Mouse (Mus musculus) hindbrain, embryonic 13.5 days (tissue): ENCODE data around the gene Ablim2. TPM values are rescaled to one million over a fixed set of nuclear protein-coding genes. Genes with fewer than 3 reads are reported as not detected.

Experiments
- ATAC-seq: fragments of 200-750 bp; cut with Nextera tagmentation; 2 replicates; pipeline ENCODE4 v1.8.0; 2017; ENCODE audit warnings: moderate TSS enrichment; ENCODE audit not compliant: low FRiP score
- H3K27ac ChIP-seq: fragments of 300-500 bp; sonication (generic); 2 replicates; pipeline ENCODE4 v1.5.1; 2015; ENCODE audit warnings: inconsistent platforms, mild to moderate bottlenecking, moderate library complexity
- H3K27me3 ChIP-seq: fragments of 300-500 bp; sonication (generic); 2 replicates; pipeline ENCODE4 v1.6.1; 2015; ENCODE audit warnings: mild to moderate bottlenecking, inconsistent platforms
- H3K36me3 ChIP-seq: fragments of 300-500 bp; sonication (generic); 2 replicates; pipeline ENCODE4 v1.6.1; 2015; ENCODE audit warnings: mild to moderate bottlenecking, inconsistent platforms
- H3K4me1 ChIP-seq: fragments of 300-500 bp; sonication (generic); replicated peaks from 2 replicates; pipeline ENCODE4 v1.6.1; 2015; ENCODE audit warnings: inconsistent platforms
- H3K4me2 ChIP-seq: fragments of 300-500 bp; sonication (generic); 2 replicates; pipeline ENCODE4 v1.6.1; 2015; ENCODE audit warnings: inconsistent platforms, mild to moderate bottlenecking, moderate library complexity
- H3K4me3 ChIP-seq: fragments of 300-500 bp; sonication (generic); 2 replicates; pipeline ENCODE4 v1.5.1; 2015; ENCODE audit warnings: mild to moderate bottlenecking, inconsistent platforms
- H3K9ac ChIP-seq: fragments of 300-500 bp; sonication (generic); 2 replicates; pipeline ENCODE4 v1.6.1; 2015; ENCODE audit warnings: mild to moderate bottlenecking, inconsistent platforms
- H3K9me3 ChIP-seq: fragments of 300-500 bp; sonication (generic); 2 replicates; pipeline ENCODE4 v1.6.1; 2016; ENCODE audit warnings: inconsistent platforms
- WGBS: fragments of 180-500 bp; shearing (Covaris S2); methylation state at CpG from one replicate; pipeline ENCODE4 v1.1.7; 2015; 5-methylcytosine and 5-hydroxymethylcytosine counted together
- polyA plus RNA-seq: library from polyadenylated mRNA; unstranded; fragments of >200 nt; fragmentation: Nextera tagmentation; extraction: Ambion mirVana; gene quantifications from 2 replicates; pipeline ENCODE4 v1.2.1, GENCODE M21; 2015

The Ablim2 gene
- polyA plus RNA-seq, 1 experiment from 2014 or later = 9.5 TPM

- Histone ChIP-seq H3K4me2 (peak overlapping the region; percentile 83), H3K4me1 (peaks cover 76% of the 10 kb centered on the region), H3K27ac (peak overlapping the region; percentile 56), H3K9ac (no peak overlapping the region), H3K4me3 (peak overlapping the region; percentile 14), H3K27me3 (no peaks in the 10 kb centered on the region), H3K9me3 (no peaks in the 10 kb centered on the region), H3K36me3 (no peaks in the 10 kb centered on the region)
- ATAC-seq = no peak
- 56% methylated on average over 4 of the region's 4 CpGs for WGBS
Measured at GRCm38 (mm10) chr5:35896556-35896955, 138.9 kb downstream of the Ablim2 start.

GRCm38 (mm10) chr5:35897147-35897546 lies 139.5 kb downstream of the Ablim2 start:
- peak overlapping the region; percentile 56 for H3K27ac ChIP-seq
- 0 out of 2 replicates have a peak overlapping the region, but pooled peaks have one; percentile 14 for H3K4me3 ChIP-seq
- no peaks in the 10 kb centered on the region for H3K27me3 ChIP-seq
- no peaks in the 10 kb centered on the region for H3K36me3 ChIP-seq
- H3K4me2 ChIP-seq = peak overlapping the region; percentile 83
- no peaks in the 10 kb centered on the region for H3K9me3 ChIP-seq
- H3K4me1 ChIP-seq = peaks cover 77% of the 10 kb centered on the region
- H3K9ac ChIP-seq = no peak overlapping the region
- ATAC-seq = no peak
- WGBS = 58% methylated on average over 4 of the region's 4 CpGs

GRCm38 (mm10) chr5:35898114-35898513 lies 140.4 kb downstream of the Ablim2 start:
- 61% methylated on average over 4 of the region's 4 CpGs for WGBS
- H3K27ac ChIP-seq = no peak overlapping the region
- H3K36me3 ChIP-seq = no peaks in the 10 kb centered on the region
- no peaks in the 10 kb centered on the region for H3K27me3 ChIP-seq
- H3K4me2 ChIP-seq = 0 out of 2 replicates have a peak overlapping the region, but pooled peaks have one; percentile 10
- no peak overlapping the region for H3K9ac ChIP-seq
- peaks cover 76% of the 10 kb centered on the region for H3K4me1 ChIP-seq
- ATAC-seq = no peak
- H3K9me3 ChIP-seq = no peaks in the 10 kb centered on the region
- H3K4me3 ChIP-seq = no peak overlapping the region

GRCm38 (mm10) chr5:35898994-35899393 lies 141.3 kb downstream of the Ablim2 start:
- Histone ChIP-seq H3K4me2 (no peak overlapping the region), H3K36me3 (no peaks in the 10 kb centered on the region), H3K4me3 (no peak overlapping the region), H3K27me3 (no peaks in the 10 kb centered on the region), H3K4me1 (peaks cover 85% of the 10 kb centered on the region), H3K27ac (no peak overlapping the region), H3K9me3 (no peaks in the 10 kb centered on the region), H3K9ac (no peak overlapping the region)
- 84% methylated on average over 3 of the region's 3 CpGs for WGBS
- ATAC-seq = no peak

GRCm38 (mm10) chr5:35900401-35901225 lies 142.9 kb downstream of the Ablim2 start:
- ATAC-seq = no peak
- 31% methylated on average over 10 of the region's 10 CpGs for WGBS
- no peaks in the 10 kb centered on the region for H3K9me3 ChIP-seq
- no peaks in the 10 kb centered on the region for H3K36me3 ChIP-seq
- H3K9ac ChIP-seq = no peak overlapping the region
- peak overlapping the region; percentile 31; the same call in 1 of the 2 replicates for H3K27ac ChIP-seq
- H3K4me3 ChIP-seq = no peak overlapping the region
- peak overlapping the region; percentile 18; the same call in 1 of the 2 replicates for H3K4me2 ChIP-seq
- H3K27me3 ChIP-seq = no peaks in the 10 kb centered on the region
- H3K4me1 ChIP-seq = peaks cover 89% of the 10 kb centered on the region

GRCm38 (mm10) chr5:35901226-35901809 lies 143.6 kb downstream of the Ablim2 start:
- WGBS = 43% methylated on average over 12 of the region's 12 CpGs
- no peaks in the 10 kb centered on the region for H3K27me3 ChIP-seq
- H3K4me1 ChIP-seq = peaks cover 87% of the 10 kb centered on the region
- no peak for ATAC-seq
- H3K27ac ChIP-seq = peak overlapping the region; percentile 31; the same call in 1 of the 2 replicates
- H3K4me2 ChIP-seq = peak overlapping the region; percentile 18; the same call in 1 of the 2 replicates
- H3K4me3 ChIP-seq = no peak overlapping the region
- H3K9me3 ChIP-seq = no peaks in the 10 kb centered on the region
- H3K36me3 ChIP-seq = no peaks in the 10 kb centered on the region
- no peak overlapping the region for H3K9ac ChIP-seq

GRCm38 (mm10) chr5:35903456-35903855 lies 145.8 kb downstream of the Ablim2 start:
- 59% methylated on average over 8 of the region's 8 CpGs for WGBS

GRCm38 (mm10) chr5:35905283-35905682 lies 147.6 kb downstream of the Ablim2 start:
- peak overlapping the region; percentile 67 for H3K27ac ChIP-seq
- H3K36me3 ChIP-seq = no peaks in the 10 kb centered on the region
- peak overlapping the region; percentile 39; the same call in 1 of the 2 replicates for H3K9ac ChIP-seq
- H3K4me3 ChIP-seq = no peak overlapping the region
- no peaks in the 10 kb centered on the region for H3K9me3 ChIP-seq
- H3K27me3 ChIP-seq = no peaks in the 10 kb centered on the region
- H3K4me1 ChIP-seq = peaks cover 90% of the 10 kb centered on the region
- H3K4me2 ChIP-seq = no peak overlapping the region
- ATAC-seq = no peak
- WGBS = 44% methylated on average over 8 of the region's 8 CpGs

More at GRCm38 (mm10) chr5:35903456-35903855, 145.8 kb downstream of the Ablim2 start:
- Histone ChIP-seq H3K36me3 (no peaks in the 10 kb centered on the region), H3K27ac (peak overlapping the region; percentile 2; the same call in 1 of the 2 replicates), H3K4me2 (no peak overlapping the region), H3K27me3 (no peaks in the 10 kb centered on the region), H3K9me3 (no peaks in the 10 kb centered on the region), H3K4me3 (no peak overlapping the region), H3K4me1 (peaks cover 87% of the 10 kb centered on the region), H3K9ac (no peak overlapping the region)
- ATAC-seq = no peak

GRCm38 (mm10) chr5:35907090-35907489 lies 149.4 kb downstream of the Ablim2 start:
- 73% methylated on average over 4 of the region's 4 CpGs for WGBS
- Histone ChIP-seq H3K4me3 (no peak overlapping the region), H3K9me3 (no peaks in the 10 kb centered on the region), H3K9ac (peak overlapping the region; percentile 21; the same call in 1 of the 2 replicates), H3K27ac (peak overlapping the region; percentile 91), H3K4me2 (peak overlapping the region; percentile 29; the same call in 1 of the 2 replicates), H3K4me1 (peaks cover 81% of the 10 kb centered on the region), H3K36me3 (peaks cover 6% of the 10 kb centered on the region), H3K27me3 (no peaks in the 10 kb centered on the region)
- ATAC-seq = no peak

GRCm38 (mm10) chr5:35907633-35908426 lies 150.2 kb downstream of the Ablim2 start:
- Histone ChIP-seq H3K27ac (peak overlapping the region; percentile 91), H3K36me3 (peaks cover 12% of the 10 kb centered on the region), H3K9ac (peak overlapping the region; percentile 56), H3K4me1 (peaks cover 77% of the 10 kb centered on the region), H3K4me3 (no peak overlapping the region), H3K27me3 (no peaks in the 10 kb centered on the region), H3K4me2 (peak overlapping the region; percentile 29), H3K9me3 (no peaks in the 10 kb centered on the region)
- WGBS = 15% methylated on average over 15 of the region's 15 CpGs
- peak; percentile 88 for ATAC-seq

GRCm38 (mm10) chr5:35908626-35909443 lies 151.2 kb downstream of the Ablim2 start:
- Histone ChIP-seq H3K36me3 (peaks cover 15% of the 10 kb centered on the region), H3K4me1 (peaks cover 69% of the 10 kb centered on the region), H3K9me3 (no peaks in the 10 kb centered on the region), H3K4me3 (no peak overlapping the region), H3K9ac (peak overlapping the region; percentile 56), H3K27ac (peak overlapping the region; percentile 91), H3K4me2 (peak overlapping the region; percentile 29), H3K27me3 (no peaks in the 10 kb centered on the region)
- ATAC-seq = 0 out of 2 replicates have a peak, but pooled peaks have one; percentile 8
- WGBS = 42% methylated on average over 13 of the region's 13 CpGs
